Mouse (Mus musculus): Measurements from ENCODE around the gene Tnrc6b. TPM values are rescaled to one million over a fixed set of nuclear protein-coding genes. Genes with fewer than 3 reads are reported as not detected.

Gene Tnrc6b
- polyA plus RNA-seq, 1 experiment from 2014 or later = 32.2 TPM

- Histone ChIP-seq H3K27ac (no peak overlapping the region), H3K36me3 (no peaks in the 10 kb centered on the region), H3K9ac (no peak overlapping the region), H3K4me2 (no peak overlapping the region), H3K4me3 (no peak overlapping the region), H3K4me1 (peaks cover 30% of the 10 kb centered on the region), H3K27me3 (replicated peaks) (peaks cover 62% of the 10 kb centered on the region), H3K9me3 (replicated peaks) (no peaks in the 10 kb centered on the region)
- ATAC-seq = no peak
- 69% methylated on average over 6 of the region's 6 CpGs for WGBS (ENCODE audit: insufficient replicate concordance)
Measured at GRCm38 (mm10) chr15:80683151-80683550, 28.0 kb upstream of the Tnrc6b start.

GRCm38 (mm10) chr15:80683990-80684389 lies 27.1 kb upstream of the Tnrc6b start:
- Histone ChIP-seq H3K9me3 (replicated peaks) (no peaks in the 10 kb centered on the region), H3K9ac (no peak overlapping the region), H3K4me1 (peaks cover 38% of the 10 kb centered on the region), H3K36me3 (no peaks in the 10 kb centered on the region), H3K4me3 (no peak overlapping the region), H3K4me2 (no peak overlapping the region), H3K27ac (no peak overlapping the region), H3K27me3 (replicated peaks) (peaks cover 64% of the 10 kb centered on the region)
- 55% methylated on average over 3 of the region's 3 CpGs for WGBS (ENCODE audit: insufficient replicate concordance)
- ATAC-seq = no peak

- Histone ChIP-seq H3K4me3 (no peak overlapping the region), H3K9ac (no peak overlapping the region), H3K27ac (no peak overlapping the region), H3K27me3 (replicated peaks) (peaks cover 65% of the 10 kb centered on the region), H3K9me3 (replicated peaks) (no peaks in the 10 kb centered on the region), H3K36me3 (no peaks in the 10 kb centered on the region), H3K4me2 (no peak overlapping the region), H3K4me1 (peaks cover 45% of the 10 kb centered on the region)
- WGBS (ENCODE audit: insufficient replicate concordance) = 41% methylated on average over 8 of the region's 8 CpGs
- ATAC-seq = no peak
Measured at GRCm38 (mm10) chr15:80684786-80685602, 26.1 kb upstream of the Tnrc6b start.

- H3K4me2 ChIP-seq = no peak overlapping the region
- WGBS (ENCODE audit: insufficient replicate concordance) = 36% methylated on average over 7 of the region's 7 CpGs
- H3K36me3 ChIP-seq = no peaks in the 10 kb centered on the region
- H3K4me3 ChIP-seq = no peak overlapping the region
- no peaks in the 10 kb centered on the region for H3K9me3 ChIP-seq (replicated peaks)
- peaks cover 43% of the 10 kb centered on the region for H3K4me1 ChIP-seq
- H3K9ac ChIP-seq = no peak overlapping the region
- no peak overlapping the region for H3K27ac ChIP-seq
- no peak for ATAC-seq
- H3K27me3 ChIP-seq (replicated peaks) = peaks cover 69% of the 10 kb centered on the region
Measured at GRCm38 (mm10) chr15:80685603-80685895, 25.6 kb upstream of the Tnrc6b start.

- Histone ChIP-seq H3K27ac (no peak overlapping the region), H3K9ac (no peak overlapping the region), H3K36me3 (no peaks in the 10 kb centered on the region), H3K4me2 (no peak overlapping the region), H3K27me3 (replicated peaks) (peaks cover 86% of the 10 kb centered on the region), H3K9me3 (replicated peaks) (no peaks in the 10 kb centered on the region), H3K4me1 (peaks cover 26% of the 10 kb centered on the region), H3K4me3 (no peak overlapping the region)
- 30% methylated on average over 7 of the region's 7 CpGs for WGBS (ENCODE audit: insufficient replicate concordance)
- peak; percentile 44; the same call in 1 of the 2 replicates for ATAC-seq
Measured at GRCm38 (mm10) chr15:80688536-80688935, 22.6 kb upstream of the Tnrc6b start.

GRCm38 (mm10) chr15:80693492-80693891 lies 17.6 kb upstream of the Tnrc6b start:
- peaks cover 81% of the 10 kb centered on the region for H3K27me3 ChIP-seq (replicated peaks)
- no peak overlapping the region for H3K27ac ChIP-seq
- no peaks in the 10 kb centered on the region for H3K9me3 ChIP-seq (replicated peaks)
- H3K9ac ChIP-seq = no peak overlapping the region
- no peak overlapping the region for H3K4me2 ChIP-seq
- WGBS (ENCODE audit: insufficient replicate concordance) = 30% methylated on average over 3 of the region's 3 CpGs
- no peaks in the 10 kb centered on the region for H3K36me3 ChIP-seq
- H3K4me1 ChIP-seq = peaks cover 17% of the 10 kb centered on the region
- no peak overlapping the region for H3K4me3 ChIP-seq
- ATAC-seq = no peak

- Histone ChIP-seq H3K9me3 (replicated peaks) (no peaks in the 10 kb centered on the region), H3K27ac (no peak overlapping the region), H3K27me3 (replicated peaks) (peaks cover 72% of the 10 kb centered on the region), H3K4me3 (no peak overlapping the region), H3K4me2 (peak overlapping the region; percentile 10; the same call in 1 of the 2 replicates), H3K4me1 (0 out of 2 replicates have a peak, but pooled peaks cover 10% of the 10 kb centered on the region), H3K36me3 (no peaks in the 10 kb centered on the region), H3K9ac (no peak overlapping the region)
- WGBS (ENCODE audit: insufficient replicate concordance) = 17% methylated on average over 11 of the region's 11 CpGs
- no peak for ATAC-seq
Measured at GRCm38 (mm10) chr15:80694125-80694910, 16.8 kb upstream of the Tnrc6b start.

GRCm38 (mm10) chr15:80697564-80697963 lies 13.5 kb upstream of the Tnrc6b start:
- peaks cover 64% of the 10 kb centered on the region for H3K27me3 ChIP-seq (replicated peaks)
- 17% methylated on average over 5 of the region's 5 CpGs for WGBS (ENCODE audit: insufficient replicate concordance)

GRCm38 (mm10) chr15:80701481-80702257 lies 9.4 kb upstream of the Tnrc6b start:
- 62% methylated on average over 8 of the region's 8 CpGs for WGBS (ENCODE audit: insufficient replicate concordance)
- no peak for ATAC-seq

More at GRCm38 (mm10) chr15:80697564-80697963, 13.5 kb upstream of the Tnrc6b start:
- Histone ChIP-seq H3K9me3 (replicated peaks) (no peaks in the 10 kb centered on the region), H3K9ac (no peak overlapping the region), H3K4me1 (0 out of 2 replicates have a peak, but pooled peaks cover 5% of the 10 kb centered on the region), H3K27ac (no peak overlapping the region), H3K36me3 (no peaks in the 10 kb centered on the region), H3K4me2 (no peak overlapping the region), H3K4me3 (no peak overlapping the region)
- ATAC-seq = no peak

GRCm38 (mm10) chr15:80702910-80703309 lies 8.2 kb upstream of the Tnrc6b start:
- WGBS (ENCODE audit: insufficient replicate concordance) = 65% methylated on average over 5 of the region's 5 CpGs
- no peak overlapping the region for H3K9ac ChIP-seq
- ATAC-seq = no peak

More at GRCm38 (mm10) chr15:80701481-80702257, 9.4 kb upstream of the Tnrc6b start:
- Histone ChIP-seq H3K4me3 (no peak overlapping the region), H3K9ac (no peak overlapping the region), H3K27me3 (replicated peaks) (peaks cover 36% of the 10 kb centered on the region), H3K36me3 (no peaks in the 10 kb centered on the region), H3K9me3 (replicated peaks) (no peaks in the 10 kb centered on the region), H3K27ac (no peak overlapping the region), H3K4me1 (peaks cover 12% of the 10 kb centered on the region), H3K4me2 (no peak overlapping the region)

GRCm38 (mm10) chr15:80703495-80703894 lies 7.6 kb upstream of the Tnrc6b start:
- Histone ChIP-seq H3K4me3 (no peak overlapping the region), H3K36me3 (no peaks in the 10 kb centered on the region), H3K9me3 (replicated peaks) (no peaks in the 10 kb centered on the region), H3K27ac (no peak overlapping the region), H3K9ac (no peak overlapping the region), H3K4me2 (no peak overlapping the region), H3K27me3 (replicated peaks) (peaks cover 22% of the 10 kb centered on the region), H3K4me1 (peaks cover 20% of the 10 kb centered on the region)
- 53% methylated on average over 2 of the region's 2 CpGs for WGBS (ENCODE audit: insufficient replicate concordance)
- ATAC-seq = no peak

More at GRCm38 (mm10) chr15:80702910-80703309, 8.2 kb upstream of the Tnrc6b start:
- peaks cover 26% of the 10 kb centered on the region for H3K27me3 ChIP-seq (replicated peaks)
- H3K4me2 ChIP-seq = no peak overlapping the region
- peaks cover 20% of the 10 kb centered on the region for H3K4me1 ChIP-seq
- no peak overlapping the region for H3K27ac ChIP-seq
- H3K4me3 ChIP-seq = no peak overlapping the region
- H3K36me3 ChIP-seq = no peaks in the 10 kb centered on the region
- H3K9me3 ChIP-seq (replicated peaks) = no peaks in the 10 kb centered on the region

Measured in liver, embryonic 12.5 days (tissue).